Mouse (Mus musculus) intestine, embryonic 14.5 days (tissue): ENCODE results near the gene Alg11. TPM values are rescaled to one million over a fixed set of nuclear protein-coding genes. Genes with fewer than 3 reads are reported as not detected.

Experiments
- ATAC-seq: fragments of 200-750 bp; cut with Nextera tagmentation; replicated peaks from 2 replicates; pipeline ENCODE4 v1.8.0; 2017; ENCODE audit warnings: low read depth, moderate number of reproducible peaks, moderate TSS enrichment, moderate library complexity; ENCODE audit not compliant: low FRiP score, low TSS enrichment
- DNase-seq: peaks from one replicate; pipeline ENCODE4 v3.0.0-alpha.2; 2018; ENCODE audit warnings: low spot score
- H3K27ac ChIP-seq: fragments of 300-500 bp; sonication (generic); 2 replicates; pipeline ENCODE4 v1.5.1; 2014; ENCODE audit warnings: low read depth, mild to moderate bottlenecking, control low read depth
- H3K27me3 ChIP-seq: fragments of 300-500 bp; sonication (generic); replicated peaks from 2 replicates; pipeline ENCODE4 v1.6.1; 2014; ENCODE audit warnings: low read length, control low read depth; ENCODE audit not compliant: control insufficient read depth, insufficient read depth
- H3K36me3 ChIP-seq: fragments of 300-500 bp; sonication (generic); 2 replicates; pipeline ENCODE4 v1.6.1; 2014; ENCODE audit warnings: low read length, control low read depth; ENCODE audit not compliant: control insufficient read depth, insufficient read depth
- H3K4me1 ChIP-seq: fragments of 300-500 bp; sonication (generic); replicated peaks from 2 replicates; pipeline ENCODE4 v1.6.1; 2014; ENCODE audit warnings: low read length, control low read depth, mixed read lengths; ENCODE audit not compliant: control insufficient read depth, insufficient read depth
- H3K4me2 ChIP-seq: fragments of 300-500 bp; sonication (generic); 2 replicates; pipeline ENCODE4 v1.6.1; 2014; ENCODE audit warnings: low read length
- H3K4me3 ChIP-seq: fragments of 300-500 bp; sonication (generic); 2 replicates; pipeline ENCODE4 v1.5.1; 2014; ENCODE audit warnings: low read depth, low read length, control low read depth, mixed read lengths
- H3K9ac ChIP-seq: fragments of 300-500 bp; sonication (generic); 2 replicates; pipeline ENCODE4 v1.6.1; 2014; ENCODE audit warnings: mild to moderate bottlenecking, low read length
- H3K9me3 ChIP-seq: fragments of 300-500 bp; sonication (generic); 2 replicates; pipeline ENCODE4 v1.6.1; 2016; ENCODE audit warnings: low read length, control low read depth; ENCODE audit not compliant: control insufficient read depth
- WGBS: fragments of 180-500 bp; shearing (Covaris S2); extraction: QIAGEN DNeasy Blood & Tissue Kit; methylation state at CpG from one replicate; pipeline ENCODE4 v1.1.7; 2014; 5-methylcytosine and 5-hydroxymethylcytosine counted together
- polyA plus RNA-seq: library from polyadenylated mRNA; unstranded; fragments of >200 nt; fragmentation: Nextera tagmentation; extraction: Ambion mirVana; gene quantifications from 2 replicates; pipeline ENCODE4 v1.2.1, GENCODE M21; 2014

Gene Alg11
- polyA plus RNA-seq, 1 experiment from 2014 or later = 30.2 TPM

- no peak overlapping the region for H3K4me3 ChIP-seq
- H3K36me3 ChIP-seq = no peaks in the 10 kb centered on the region
- no peaks in the 10 kb centered on the region for H3K27me3 ChIP-seq
- H3K4me1 ChIP-seq = no peaks in the 10 kb centered on the region
- ATAC-seq = no peak
- no peaks in the 10 kb centered on the region for H3K9me3 ChIP-seq
- no peak overlapping the region for H3K9ac ChIP-seq
- no peak overlapping the region for H3K27ac ChIP-seq
- WGBS = 73% methylated on average over 4 of the region's 4 CpGs
- no peak for DNase-seq
- H3K4me2 ChIP-seq = no peak overlapping the region
These were observed 46.5 kb downstream of the Alg11 start for GRCm38 (mm10) chr8:22107020-22107419.

Other genes starting within 250 kb of the Alg11 start
- not detected in 2 replicates for gene Defb50, start 237.2 kb upstream of the Alg11 start, polyA plus RNA-seq
- gene Defb2, start 220.8 kb upstream of the Alg11 start, polyA plus RNA-seq = not detected in 2 replicates
- gene Defb10, start 201.8 kb upstream of the Alg11 start, polyA plus RNA-seq = not detected in 2 replicates
- not detected in 2 replicates for gene Defb9, start 175.3 kb upstream of the Alg11 start, polyA plus RNA-seq
- gene Defb11, start 154.3 kb upstream of the Alg11 start, polyA plus RNA-seq = not detected in 2 replicates
- gene Defb15, start 128.0 kb upstream of the Alg11 start, polyA plus RNA-seq = not detected in 2 replicates
- gene Defb35, start 122.4 kb upstream of the Alg11 start, polyA plus RNA-seq = not detected in 2 replicates
- not detected in 2 replicates for gene Defb13, start 114.0 kb upstream of the Alg11 start, polyA plus RNA-seq
- gene Fam90a1a, start 102.0 kb upstream of the Alg11 start, polyA plus RNA-seq = not detected in 2 replicates
- not detected in 2 replicates for gene Ccdc70, start 90.9 kb upstream of the Alg11 start, polyA plus RNA-seq
- 3.9 and 4.1 TPM in 2 replicates for gene Atp7b, start 416 bp upstream of the Alg11 start, polyA plus RNA-seq
- 0.12 and 0.24 TPM in 2 replicates for gene Nek5, start 64.3 kb downstream of the Alg11 start, polyA plus RNA-seq
- 4.4 and 5.6 TPM in 2 replicates for gene Nek3, start 105.7 kb downstream of the Alg11 start, polyA plus RNA-seq
- 50.9 and 54.9 TPM in 2 replicates for gene Ckap2, start 125.1 kb downstream of the Alg11 start, polyA plus RNA-seq
- 41.3 and 47.6 TPM in 2 replicates for gene Vps36, start 132.1 kb downstream of the Alg11 start, polyA plus RNA-seq
- 9.1 TPM in 2 replicates for gene Thsd1, start 166.6 kb downstream of the Alg11 start, polyA plus RNA-seq
- not detected in 2 replicates for gene Tpte, start 222.7 kb downstream of the Alg11 start, polyA plus RNA-seq